Mouse (Mus musculus): ENCODE results near the gene Cysltr2. TPM values are rescaled to one million over a fixed set of nuclear protein-coding genes. Genes with fewer than 3 reads are reported as not detected.

The Cysltr2 gene
- not detected for polyA plus RNA-seq (2012; fragmentation: generic; extraction: Trizol)

DNA sequence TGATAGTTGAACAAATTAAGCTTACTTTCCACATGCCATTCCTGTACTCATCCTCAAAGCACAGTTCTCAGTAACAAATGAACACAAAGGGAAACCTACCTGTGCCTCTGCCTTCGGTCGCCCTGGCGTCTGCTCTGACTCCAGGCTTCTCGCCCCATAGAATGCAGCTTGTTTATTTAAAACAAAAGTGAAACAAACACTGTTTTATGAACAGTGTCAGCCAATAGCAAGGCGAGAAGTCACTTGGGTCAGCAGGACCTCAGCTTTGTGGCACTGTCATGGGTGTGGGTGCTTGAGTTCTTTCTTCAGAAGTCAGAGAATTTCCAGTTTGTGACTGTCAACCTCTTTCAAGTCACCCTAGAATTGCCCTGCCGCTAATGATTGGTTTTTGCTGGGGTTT, at the start of gene Cysltr2:
Gene Cysltr2, minus strand, starts transcription at position 178 of the 400 bp plus-strand sequence.
- Histone ChIP-seq H3K79me2 (ENCODE audit: control insufficient read depth, insufficient read depth) (no peaks in the 10 kb centered on the region), H3K4me3 (no peak within 1 kb of the TSS), H3K36me3 (ENCODE audit: control insufficient read depth, insufficient read depth) (no peaks in the 10 kb centered on the region), H3K27me3 (ENCODE audit: control insufficient read depth, insufficient read depth, insufficient read length) (no peaks in the 10 kb centered on the region), H3ac (ENCODE audit: control insufficient read depth, insufficient read length) (no peak within 1 kb of the TSS), H3K4me2 (ENCODE audit: low read depth) (peak within 1 kb of the TSS; percentile 42)
- TF ChIP-seq MAX (IDR thresholded peaks at IDR 0.05; ENCODE audit: low read depth), result no peak
- TF ChIP-seq REST (IDR thresholded peaks at IDR 0.05; ENCODE audit: insufficient read depth, insufficient read length), result no peak
- no peak for TF ChIP-seq MYOD1 (IDR thresholded peaks at IDR 0.05; ENCODE audit: control insufficient read depth in 1 of 3, insufficient read length in 2 of 3, low read depth in 2 of 3)
- TF ChIP-seq POLR2A (IDR thresholded peaks at IDR 0.05; ENCODE audit: insufficient read length, low read depth), result no peak
- TF ChIP-seq MYOG (IDR thresholded peaks at IDR 0.05; ENCODE audit: control insufficient read depth in 1 of 3, insufficient read depth in 1 of 3, insufficient read length in 2 of 3, low read depth in 2 of 3), result no peak

DNA sequence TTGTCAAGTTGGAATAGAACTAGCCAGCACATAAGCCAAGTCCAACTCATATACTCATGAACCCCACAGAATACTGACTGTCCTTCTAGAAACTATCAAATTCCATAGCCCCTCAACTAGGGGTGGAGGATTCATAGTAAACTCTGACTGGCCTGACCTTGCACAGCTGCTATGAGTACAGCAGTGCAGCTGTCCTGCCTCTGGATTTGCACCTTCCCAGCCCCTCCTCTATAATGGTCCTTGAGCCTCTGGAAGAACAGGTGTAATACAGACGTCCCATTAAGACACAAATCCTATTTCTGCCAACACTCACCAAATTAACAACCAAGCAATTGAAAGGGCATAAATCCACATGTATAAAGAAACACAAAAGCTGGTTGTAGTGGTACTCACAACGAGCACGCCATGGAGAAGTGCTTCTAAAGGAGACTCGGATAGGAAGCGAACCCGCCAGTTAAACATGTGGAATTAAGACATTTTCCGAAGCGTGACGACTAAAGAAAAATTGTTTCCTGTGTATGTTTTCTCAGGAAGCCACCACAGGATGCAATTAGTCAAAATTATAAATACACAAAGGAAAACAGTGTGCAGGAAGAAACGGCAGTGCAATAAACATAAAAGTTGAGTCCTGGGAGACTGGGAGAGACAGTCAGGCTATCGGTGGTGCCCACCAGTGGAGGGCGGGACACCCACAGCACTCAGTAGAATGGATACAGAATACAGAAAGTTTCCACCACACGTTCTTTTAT, 46.1 kb upstream of the Cysltr2 start:
- Histone ChIP-seq H3K36me3 (ENCODE audit: control insufficient read depth, insufficient read depth) (no peaks in the 10 kb centered on the region), H3K4me3 (no peak overlapping the region), H3ac (ENCODE audit: control insufficient read depth, insufficient read length) (no peak overlapping the region), H3K79me2 (ENCODE audit: control insufficient read depth, insufficient read depth) (no peaks in the 10 kb centered on the region), H3K27me3 (ENCODE audit: control insufficient read depth, insufficient read depth, insufficient read length) (no peaks in the 10 kb centered on the region), H3K4me2 (ENCODE audit: low read depth) (no peak overlapping the region)
- TF ChIP-seq MYOD1 (IDR thresholded peaks at IDR 0.05; ENCODE audit: control insufficient read depth in 1 of 3, insufficient read length in 2 of 3, low read depth in 2 of 3), result peak in 2 of 3 experiments; percentile 24 to 54
- TF ChIP-seq E2F4 (IDR thresholded peaks at IDR 0.05; ENCODE audit: insufficient read depth), result no peak

DNA sequence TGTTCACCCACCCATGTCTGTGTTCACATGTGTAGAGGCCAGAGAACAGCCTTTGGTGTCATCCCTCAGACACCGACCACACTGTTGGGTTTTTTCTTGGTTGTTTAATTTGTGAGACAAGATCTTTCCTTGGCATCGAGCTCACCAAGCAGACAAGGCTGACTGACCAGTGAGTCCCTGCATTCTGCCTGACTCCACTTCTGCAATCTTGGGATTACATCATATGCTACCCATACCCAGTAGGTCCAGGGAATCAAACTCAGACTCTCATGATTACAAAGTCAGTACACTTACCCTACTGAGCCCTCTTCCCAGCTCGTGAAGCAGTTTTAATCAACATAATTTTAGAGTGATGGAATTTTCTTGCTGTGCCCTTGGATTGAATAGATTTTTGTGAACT, 44.0 kb upstream of the Cysltr2 start:
- no peaks in the 10 kb centered on the region for H3K27me3 ChIP-seq (ENCODE audit: control insufficient read depth, insufficient read depth, insufficient read length)
- no peak overlapping the region for H3K4me2 ChIP-seq (ENCODE audit: low read depth)
- H3ac ChIP-seq (ENCODE audit: control insufficient read depth, insufficient read length), result no peak overlapping the region
- H3K36me3 ChIP-seq (ENCODE audit: control insufficient read depth, insufficient read depth), result no peaks in the 10 kb centered on the region
- H3K79me2 ChIP-seq (ENCODE audit: control insufficient read depth, insufficient read depth), result no peaks in the 10 kb centered on the region
- no peak overlapping the region for H3K4me3 ChIP-seq
- no peak for TF ChIP-seq E2F4 (IDR thresholded peaks at IDR 0.05; ENCODE audit: insufficient read depth)
- no peak for TF ChIP-seq CEBPB (IDR thresholded peaks at IDR 0.05; ENCODE audit: insufficient read depth, poor library complexity, severe bottlenecking)
- TF ChIP-seq MYOG (IDR thresholded peaks at IDR 0.05; ENCODE audit: control insufficient read depth in 1 of 3, insufficient read depth in 1 of 3, insufficient read length in 2 of 3, low read depth in 2 of 3), result no peak
- no peak for TF ChIP-seq MYOD1 (IDR thresholded peaks at IDR 0.05; ENCODE audit: control insufficient read depth in 1 of 3, insufficient read length in 2 of 3, low read depth in 2 of 3)
- no peak for TF ChIP-seq POLR2AphosphoS2 (IDR thresholded peaks at IDR 0.05; ENCODE audit: insufficient read length, low read depth)
- no peak for TF ChIP-seq MAX (IDR thresholded peaks at IDR 0.05; ENCODE audit: low read depth)
- no peak for TF ChIP-seq TCF12 (IDR thresholded peaks at IDR 0.05; ENCODE audit: insufficient read depth, poor library complexity, severe bottlenecking)
- no peak for TF ChIP-seq REST (IDR thresholded peaks at IDR 0.05; ENCODE audit: insufficient read depth, insufficient read length)
- no peak for TF ChIP-seq POLR2A (IDR thresholded peaks at IDR 0.05; ENCODE audit: insufficient read length, low read depth)
- no peak for TF ChIP-seq TCF3 (IDR thresholded peaks at IDR 0.05; ENCODE audit: insufficient read length, low read depth)
- no peak for TF ChIP-seq USF1 (IDR thresholded peaks at IDR 0.05; ENCODE audit: low read depth)
- no peak for TF ChIP-seq SRF (IDR thresholded peaks at IDR 0.05; ENCODE audit: control insufficient read depth, insufficient read length, low read depth)

DNA sequence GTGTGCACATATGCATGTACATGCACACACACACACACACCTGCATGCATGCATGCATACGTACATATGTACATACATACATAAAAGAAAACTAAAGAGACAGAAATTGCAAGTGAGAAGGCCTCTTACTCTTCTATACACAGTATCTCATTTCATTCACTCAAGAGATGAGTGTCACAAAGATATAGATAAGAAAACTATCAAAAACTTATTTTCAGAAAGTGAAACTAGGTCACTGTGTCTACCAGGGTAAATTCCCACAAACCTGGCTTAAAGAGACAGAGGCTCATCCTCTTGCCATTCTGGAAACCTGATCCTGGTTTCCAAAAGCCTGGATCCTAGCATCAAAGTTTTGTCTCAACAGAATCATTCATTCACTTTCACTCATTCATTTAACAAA, 39.3 kb upstream of the Cysltr2 start:
- Histone ChIP-seq H3K4me3 (no peak overlapping the region), H3K4me2 (ENCODE audit: low read depth) (no peak overlapping the region), H3K27me3 (ENCODE audit: control insufficient read depth, insufficient read depth, insufficient read length) (no peaks in the 10 kb centered on the region), H3K36me3 (ENCODE audit: control insufficient read depth, insufficient read depth) (no peaks in the 10 kb centered on the region), H3ac (ENCODE audit: control insufficient read depth, insufficient read length) (no peak overlapping the region), H3K79me2 (ENCODE audit: control insufficient read depth, insufficient read depth) (no peaks in the 10 kb centered on the region)
- TF ChIP-seq MYOG (IDR thresholded peaks at IDR 0.05; ENCODE audit: control insufficient read depth in 1 of 3, insufficient read depth in 1 of 3, insufficient read length in 2 of 3, low read depth in 2 of 3) (no peak), SRF (IDR thresholded peaks at IDR 0.05; ENCODE audit: control insufficient read depth, insufficient read length, low read depth) (no peak), E2F4 (IDR thresholded peaks at IDR 0.05; ENCODE audit: insufficient read depth) (no peak), CEBPB (IDR thresholded peaks at IDR 0.05; ENCODE audit: insufficient read depth, poor library complexity, severe bottlenecking) (no peak), REST (IDR thresholded peaks at IDR 0.05; ENCODE audit: insufficient read depth, insufficient read length) (no peak), POLR2AphosphoS2 (IDR thresholded peaks at IDR 0.05; ENCODE audit: insufficient read length, low read depth) (no peak), MAX (IDR thresholded peaks at IDR 0.05; ENCODE audit: low read depth) (no peak), TCF3 (IDR thresholded peaks at IDR 0.05; ENCODE audit: insufficient read length, low read depth) (no peak), MYOD1 (IDR thresholded peaks at IDR 0.05; ENCODE audit: control insufficient read depth in 1 of 3, insufficient read length in 2 of 3, low read depth in 2 of 3) (no peak), USF1 (IDR thresholded peaks at IDR 0.05; ENCODE audit: low read depth) (no peak), TCF12 (IDR thresholded peaks at IDR 0.05; ENCODE audit: insufficient read depth, poor library complexity, severe bottlenecking) (no peak), POLR2A (IDR thresholded peaks at IDR 0.05; ENCODE audit: insufficient read length, low read depth) (no peak)

DNA sequence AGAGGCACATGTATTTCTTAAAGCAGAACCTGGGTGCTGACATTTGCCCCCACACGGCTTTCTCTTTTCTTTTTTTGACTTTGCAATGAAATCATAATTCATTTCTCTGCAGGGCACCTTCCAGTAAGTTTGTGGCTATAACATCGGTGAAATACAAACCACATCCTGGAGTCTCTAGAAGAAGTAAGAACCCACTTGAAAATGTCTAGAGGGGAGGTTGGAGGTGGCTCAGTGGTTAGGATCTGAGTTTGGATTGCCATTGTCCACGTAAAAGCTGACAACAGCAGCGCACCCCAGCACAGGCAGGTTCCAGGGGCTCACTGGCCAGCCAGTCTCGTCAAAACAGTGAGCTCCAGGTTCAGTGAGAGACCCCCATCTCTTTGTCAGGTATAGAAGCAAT, 38.8 kb upstream of the Cysltr2 start:
- no peaks in the 10 kb centered on the region for H3K79me2 ChIP-seq (ENCODE audit: control insufficient read depth, insufficient read depth)
- no peak overlapping the region for H3K4me2 ChIP-seq (ENCODE audit: low read depth)
- TF ChIP-seq POLR2A (IDR thresholded peaks at IDR 0.05; ENCODE audit: insufficient read length, low read depth) (no peak), E2F4 (IDR thresholded peaks at IDR 0.05; ENCODE audit: insufficient read depth) (no peak), MYOD1 (IDR thresholded peaks at IDR 0.05; ENCODE audit: control insufficient read depth in 1 of 3, insufficient read length in 2 of 3, low read depth in 2 of 3) (no peak), MYOG (IDR thresholded peaks at IDR 0.05; ENCODE audit: control insufficient read depth in 1 of 3, insufficient read depth in 1 of 3, insufficient read length in 2 of 3, low read depth in 2 of 3) (no peak), USF1 (IDR thresholded peaks at IDR 0.05; ENCODE audit: low read depth) (no peak), TCF3 (IDR thresholded peaks at IDR 0.05; ENCODE audit: insufficient read length, low read depth) (no peak), MAX (IDR thresholded peaks at IDR 0.05; ENCODE audit: low read depth) (no peak), TCF12 (IDR thresholded peaks at IDR 0.05; ENCODE audit: insufficient read depth, poor library complexity, severe bottlenecking) (no peak), REST (IDR thresholded peaks at IDR 0.05; ENCODE audit: insufficient read depth, insufficient read length) (no peak), SRF (IDR thresholded peaks at IDR 0.05; ENCODE audit: control insufficient read depth, insufficient read length, low read depth) (no peak), CEBPB (IDR thresholded peaks at IDR 0.05; ENCODE audit: insufficient read depth, poor library complexity, severe bottlenecking) (no peak)
- H3K27me3 ChIP-seq (ENCODE audit: control insufficient read depth, insufficient read depth, insufficient read length), result no peaks in the 10 kb centered on the region
- no peaks in the 10 kb centered on the region for H3K36me3 ChIP-seq (ENCODE audit: control insufficient read depth, insufficient read depth)
- no peak overlapping the region for H3ac ChIP-seq (ENCODE audit: control insufficient read depth, insufficient read length)
- H3K4me3 ChIP-seq, result no peak overlapping the region

Measured in myocyte (in vitro differentiated cells).